Mouse (Mus musculus): ENCODE results near the gene Gm15294.

Gene Gm15294

GRCm38 (mm10) chrX:141875135-141875534 is at the start of gene Gm15294:
Gene Gm15294 (minus strand): TSS chrX:141875235.
- DNase-seq (ENCODE audit: low spot score) = no peak

GRCm38 (mm10) chrX:141884336-141885048 is 9.5 kb upstream of the Gm15294 start:
- no peak for DNase-seq (ENCODE audit: low spot score)

- DNase-seq (ENCODE audit: low spot score) = no peak
These were observed 1.0 kb downstream of the Gm15294 start for GRCm38 (mm10) chrX:141874024-141874423.

GRCm38 (mm10) chrX:141873597-141873996 is 1.4 kb downstream of the Gm15294 start:
- DNase-seq (ENCODE audit: low spot score) = no peak

- no peak for DNase-seq (ENCODE audit: low spot score)
These were observed 19.2 kb downstream of the Gm15294 start for GRCm38 (mm10) chrX:141855684-141856396.

Data from urinary bladder, postnatal 25 days (tissue).